Comparison of ENCODE assay signal across 8 mouse cellular contexts in the genomic region with DNA sequence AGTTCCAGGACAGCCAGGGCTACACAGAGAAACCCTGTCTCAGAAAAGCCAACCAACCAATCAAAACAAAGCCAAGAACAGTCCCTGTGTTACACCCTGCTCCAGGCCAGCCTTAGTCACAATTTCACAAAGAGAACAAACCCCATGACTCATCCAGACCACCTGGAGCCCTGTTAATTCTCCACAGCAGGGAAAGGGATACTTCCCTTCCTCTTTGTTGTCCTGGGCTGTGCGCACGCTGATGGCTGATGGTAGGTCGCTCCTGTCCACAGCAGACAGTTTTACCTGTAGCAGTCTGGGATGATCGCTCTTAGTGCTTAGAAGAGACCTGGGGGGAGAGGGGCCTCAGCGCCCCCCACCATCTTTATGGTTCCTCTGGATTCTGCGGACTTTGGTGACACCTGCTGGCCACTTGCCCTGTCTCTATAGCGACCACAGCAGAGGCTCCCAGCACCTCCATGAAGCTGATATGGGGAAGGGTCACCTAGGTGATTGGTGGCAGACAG. TPM values are rescaled to one million over a fixed set of nuclear protein-coding genes. Genes with fewer than 3 reads are reported as not detected.
DNase-seq lines count a peak whose midpoint lies in the region; ATAC-seq and TF ChIP-seq lines count a peak whose summit lies in the region.

No protein-coding gene starts in this region.

- no peak overlapping the region for H3K27ac ChIP-seq in testis, adult 2 months (ENCODE audit: control insufficient read depth, insufficient read depth, low read depth, low read length)
- no peak overlapping the region for H3K27ac ChIP-seq in embryonic fibroblast, embryonic 13.5 days (ENCODE audit: insufficient read depth, low read length)
- H3K27ac ChIP-seq in kidney, embryonic 15.5 days: 0 out of 2 replicates have a peak overlapping the region, but pooled peaks have one; percentile 10
- no peak overlapping the region for H3K27ac ChIP-seq in neural tube, embryonic 13.5 days (replicated peaks)

- 0 out of 2 replicates have a peak, but pooled peaks have one; percentile 41 for ATAC-seq in kidney, embryonic 15.5 days (replicated peaks; ENCODE audit: low FRiP score)
- peak; percentile 47; the same call in 1 of the 2 replicates for ATAC-seq in neural tube, embryonic 13.5 days (ENCODE audit: low read depth)

- 31% methylated on average over 7 of the region's 7 CpGs for WGBS in kidney, embryonic 15.5 days
- WGBS in neural tube, embryonic 13.5 days: 17% methylated on average over 7 of the region's 7 CpGs

- no peaks in the 10 kb centered on the region for H3K27me3 ChIP-seq in testis, adult 2 months (ENCODE audit: control insufficient read depth, insufficient read depth, low read length)
- H3K27me3 ChIP-seq in kidney, embryonic 15.5 days: no peaks in the 10 kb centered on the region
- H3K27me3 ChIP-seq in neural tube, embryonic 13.5 days: no peaks in the 10 kb centered on the region

- no peak overlapping the region for H3K9ac ChIP-seq in kidney, embryonic 15.5 days
- H3K9ac ChIP-seq in neural tube, embryonic 13.5 days: no peak overlapping the region

- no peaks in the 10 kb centered on the region for H3K9me3 ChIP-seq in kidney, embryonic 15.5 days (replicated peaks)
- no peaks in the 10 kb centered on the region for H3K9me3 ChIP-seq in neural tube, embryonic 13.5 days

- no peak overlapping the region for H3K4me3 ChIP-seq in testis, adult 2 months (ENCODE audit: control insufficient read depth, low read depth, low read length)
- no peak overlapping the region for H3K4me3 ChIP-seq in embryonic fibroblast, embryonic 13.5 days (ENCODE audit: insufficient read depth, low read length)
- H3K4me3 ChIP-seq in kidney, embryonic 15.5 days (replicated peaks): no peak overlapping the region
- no peak overlapping the region for H3K4me3 ChIP-seq in neural tube, embryonic 13.5 days

- peak; percentile 30; the same call in 1 of the 2 replicates for TF ChIP-seq CTCF in testis, adult 2 months (IDR thresholded peaks at IDR 0.05; ENCODE audit: control insufficient read depth, insufficient read depth, insufficient replicate concordance, low read depth, low read length)
- TF ChIP-seq CTCF in embryonic fibroblast, embryonic 13.5 days (IDR thresholded peaks at IDR 0.05; ENCODE audit: borderline replicate concordance, insufficient read depth, low read length): peak; percentile 40

- no peak for TF ChIP-seq POLR2A in testis, adult 2 months (IDR thresholded peaks at IDR 0.05; ENCODE audit: control insufficient read depth, low read depth, low read length)
- TF ChIP-seq POLR2A in embryonic fibroblast, embryonic 13.5 days (IDR thresholded peaks at IDR 0.05; ENCODE audit: low read depth, low read length): no peak

- H3K36me3 ChIP-seq in testis, adult 2 months (ENCODE audit: control insufficient read depth, insufficient read depth, low read length): no peaks in the 10 kb centered on the region
- no peaks in the 10 kb centered on the region for H3K36me3 ChIP-seq in kidney, embryonic 15.5 days
- no peaks in the 10 kb centered on the region for H3K36me3 ChIP-seq in neural tube, embryonic 13.5 days

- DNase-seq in cerebellum, adult 18-20 months: peak; percentile 31 to 53
- DNase-seq in cerebellum, adult 11 months: no peak
- DNase-seq in testis, postnatal 14 days (ENCODE audit: low spot score): no peak
- no peak for DNase-seq in gastrocnemius, adult 8-10 months (ENCODE audit: low spot score in 2 of 2)

- H3K4me1 ChIP-seq in testis, adult 2 months (ENCODE audit: control insufficient read depth, insufficient read depth, low read length): peaks cover 3% of the 10 kb centered on the region
- H3K4me1 ChIP-seq in embryonic fibroblast, embryonic 13.5 days (ENCODE audit: control insufficient read depth, insufficient read depth, low read length): no peaks in the 10 kb centered on the region; the same call in 1 of the 2 replicates
- peaks cover 15% of the 10 kb centered on the region for H3K4me1 ChIP-seq in kidney, embryonic 15.5 days
- H3K4me1 ChIP-seq in neural tube, embryonic 13.5 days (replicated peaks): no peaks in the 10 kb centered on the region

- H3K4me2 ChIP-seq in kidney, embryonic 15.5 days: peak overlapping the region; percentile 19; the same call in 1 of the 2 replicates
- H3K4me2 ChIP-seq in neural tube, embryonic 13.5 days: no peak overlapping the region

RNA-seq across cellular contexts. Expression of a gene that starts 24.7 kb away (rescaled TPM):
- 35.9 and 39.9 TPM in 2 replicates for polyA plus RNA-seq in testis, adult 2 months (2012; rRNA removed)
- polyA plus RNA-seq in embryonic fibroblast, embryonic 13.5 days (2011; ENCODE audit: insufficient read length, low read depth, missing spikeins): 98.0 and 124 TPM in 2 replicates
- polyA plus RNA-seq in kidney, embryonic 15.5 days (2015; fragmentation: Nextera tagmentation; extraction: Ambion mirVana): 21.6 and 28.1 TPM in 2 replicates
- polyA plus RNA-seq in neural tube, embryonic 13.5 days (2015; fragmentation: Nextera tagmentation; extraction: Ambion mirVana): 30.3 and 31.1 TPM in 2 replicates
- total RNA-seq in gastrocnemius, adult 8-10 months (2022): 10 to 100 TPM; 26.0 to 42.3 (median 30.7) TPM

RNA-seq across cellular contexts. Expression of a gene that starts 53.0 kb away (rescaled TPM):
- 8.5 and 8.9 TPM in 2 replicates for polyA plus RNA-seq in testis, adult 2 months (2012; rRNA removed)
- polyA plus RNA-seq in embryonic fibroblast, embryonic 13.5 days (2011; ENCODE audit: insufficient read length, low read depth, missing spikeins): 8.7 and 8.8 TPM in 2 replicates
- 16.7 and 17.8 TPM in 2 replicates for polyA plus RNA-seq in kidney, embryonic 15.5 days (2015; fragmentation: Nextera tagmentation; extraction: Ambion mirVana)
- 25.5 and 28.2 TPM in 2 replicates for polyA plus RNA-seq in neural tube, embryonic 13.5 days (2015; fragmentation: Nextera tagmentation; extraction: Ambion mirVana)
- total RNA-seq in gastrocnemius, adult 8-10 months (2022): 1 to 10 TPM; 4.4 to 6.8 (median 5.3) TPM

Comparison
In these comparisons a context has a peak if more than half of its experiments do, and no peak if none do; other contexts are left out.
1. DNase-seq: peak in cerebellum, adult 18-20 months (2 of 2); none in cerebellum, adult 11 months (single experiment), testis, postnatal 14 days (single experiment) and gastrocnemius, adult 8-10 months (0 of 2).